Mouse (Mus musculus) stomach, postnatal 0 days (tissue): ENCODE measurements around the gene Pds5b.

ENCODE experiments used
- CTCF ChIP-seq: IDR thresholded peaks from 2 replicates; pipeline ENCODE4 v1.5.1; 2016; ENCODE audit warnings: antibody characterized with exemption, low read depth, mild to moderate bottlenecking, moderate library complexity
- EP300 ChIP-seq: optimal IDR thresholded peaks from 2 replicates; pipeline ENCODE3; 2016; ENCODE audit warnings: antibody characterized with exemption

DNA sequence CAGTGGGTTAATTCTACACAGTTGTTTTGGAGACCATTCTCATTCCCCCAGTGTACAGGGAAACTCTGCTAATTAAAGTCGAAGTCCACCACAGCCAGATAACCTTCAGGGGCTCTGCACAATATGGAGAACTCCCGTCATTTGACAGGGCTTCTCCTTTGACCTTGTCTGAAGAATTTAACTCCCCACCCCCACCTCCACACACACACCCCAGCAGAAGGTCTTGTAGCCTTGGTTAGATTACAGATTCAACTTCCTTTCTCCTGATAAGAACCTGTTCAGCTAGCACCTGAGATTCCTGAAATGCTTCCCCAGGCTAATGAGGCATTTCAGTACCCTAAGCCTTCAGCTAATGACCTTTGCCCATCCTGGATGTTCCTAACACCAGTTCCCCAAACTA is 177.3 kb downstream of the Pds5b start:
- no peak for TF ChIP-seq CTCF
- TF ChIP-seq EP300 = no peak
